Mouse (Mus musculus): ENCODE measurements around the gene Nipbl.

DNA sequence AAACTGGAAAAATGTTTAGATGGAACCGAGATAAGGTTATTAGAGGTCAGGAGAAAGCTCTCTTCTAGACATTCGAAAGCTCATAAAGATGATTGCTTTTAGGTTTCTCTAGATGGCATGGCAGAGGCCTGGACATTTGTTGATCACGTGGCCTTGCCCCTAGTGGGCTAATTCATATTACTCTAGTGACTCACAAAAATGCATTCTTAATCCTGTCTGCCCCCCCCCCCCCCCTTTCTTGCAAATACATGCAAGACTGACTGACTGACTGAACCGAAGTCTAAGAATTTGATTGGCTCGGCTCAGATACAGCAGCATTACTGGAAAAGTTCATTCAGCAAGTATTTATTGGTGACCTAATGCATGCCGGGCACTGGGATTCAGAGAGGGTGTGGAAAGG lies 2.2 kb upstream of the Nipbl start:
- TF ChIP-seq POLR2A (IDR thresholded peaks at IDR 0.05; ENCODE audit: low read depth, low read length) (no peak), CTCF (IDR thresholded peaks at IDR 0.05; ENCODE audit: borderline replicate concordance, insufficient read depth, low read length) (no peak)

Data from embryonic fibroblast, embryonic 13.5 days (primary cell).